ENCODE assay signal across 21 mouse cellular contexts in genomic region chr11:96259038-96259437, GRCm38 (mm10). TPM values are rescaled to one million over a fixed set of nuclear protein-coding genes. Genes with fewer than 3 reads are reported as not detected.
DNase-seq lines count a peak whose midpoint lies in the region; ATAC-seq lines count a peak whose summit lies in the region.
"Had no signal": no experiment of that assay in that cellular context is flagged by ENCODE, and none has a peak within 500 bp of the region (broad histone marks: within the 10 kb centered on the region; RNA-seq: fewer than 3 reads in every experiment).

No protein-coding gene starts in this region.

- no peak for ATAC-seq in midbrain, embryonic 14.5 days (ENCODE audit: low FRiP score, low TSS enrichment)
- peak; percentile 51 for ATAC-seq in neural tube, embryonic 15.5 days (ENCODE audit: low FRiP score)
- ATAC-seq in megakaryocyte, adult 5-6 weeks (ENCODE audit: poor library complexity, severe bottlenecking), result no peak
- ATAC-seq: CD4-positive, CD25-positive, alpha-beta regulatory T cell, adult 4 months; forebrain, embryonic 15.5 days had no signal

- H3K4me3 ChIP-seq in midbrain, embryonic 10.5 days, result no peak overlapping the region
- no peak overlapping the region for H3K4me3 ChIP-seq in midbrain, embryonic 14.5 days (replicated peaks; ENCODE audit: low read depth, low read length)
- no peak overlapping the region for H3K4me3 ChIP-seq in neural tube, embryonic 15.5 days (replicated peaks)
- H3K4me3 ChIP-seq: forebrain, embryonic 15.5 days; heart, adult 2 months; hindbrain, embryonic 13.5 days; stomach, embryonic 15.5 days had no signal

- H3K4me1 ChIP-seq in midbrain, embryonic 10.5 days, result no peaks in the 10 kb centered on the region
- H3K4me1 ChIP-seq in midbrain, embryonic 14.5 days (ENCODE audit: control insufficient read depth, insufficient read depth, low read length), result no peaks in the 10 kb centered on the region
- H3K4me1 ChIP-seq in neural tube, embryonic 15.5 days, result peaks cover 79% of the 10 kb centered on the region
- H3K4me1 ChIP-seq: forebrain, embryonic 15.5 days had no signal

- no peak overlapping the region for H3K4me2 ChIP-seq in midbrain, embryonic 14.5 days (ENCODE audit: low read length)
- H3K4me2 ChIP-seq in neural tube, embryonic 15.5 days, result no peak overlapping the region
- H3K4me2 ChIP-seq: forebrain, embryonic 15.5 days; hindbrain, embryonic 13.5 days; stomach, embryonic 15.5 days had no signal

- H3K9me3 ChIP-seq in midbrain, embryonic 10.5 days (replicated peaks), result no peaks in the 10 kb centered on the region
- no peaks in the 10 kb centered on the region for H3K9me3 ChIP-seq in midbrain, embryonic 14.5 days (ENCODE audit: control insufficient read depth, low read length)
- H3K9me3 ChIP-seq in neural tube, embryonic 15.5 days (replicated peaks), result no peaks in the 10 kb centered on the region
- H3K9me3 ChIP-seq: forebrain, embryonic 15.5 days; hindbrain, embryonic 13.5 days; stomach, embryonic 15.5 days had no signal

- H3K9ac ChIP-seq in midbrain, embryonic 14.5 days (replicated peaks; ENCODE audit: low read length), result no peak overlapping the region
- no peak overlapping the region for H3K9ac ChIP-seq in neural tube, embryonic 15.5 days (replicated peaks)
- H3K9ac ChIP-seq: forebrain, embryonic 15.5 days; hindbrain, embryonic 13.5 days; stomach, embryonic 15.5 days had no signal

- H3K36me3 ChIP-seq in midbrain, embryonic 10.5 days, result no peaks in the 10 kb centered on the region
- H3K36me3 ChIP-seq in midbrain, embryonic 14.5 days (ENCODE audit: control insufficient read depth, insufficient read depth, low read length), result no peaks in the 10 kb centered on the region
- no peaks in the 10 kb centered on the region for H3K36me3 ChIP-seq in neural tube, embryonic 15.5 days
- H3K36me3 ChIP-seq: forebrain, embryonic 15.5 days; hindbrain, embryonic 13.5 days; stomach, embryonic 15.5 days had no signal

- DNase-seq in midbrain, embryonic 10.5 days (ENCODE audit: low spot score), result peak; percentile 20
- no peak for DNase-seq in midbrain, embryonic 14.5 days
- DNase-seq in kidney, adult 18-20 months, result peak; percentile 72
- DNase-seq in kidney, postnatal 10 days, result peak; percentile 76
- no peak for DNase-seq in urinary bladder, postnatal 25 days (ENCODE audit: low spot score)
- DNase-seq: cerebellum, adult 11-12 months; heart, adult 2 months; liver; lung, adult 18-20 months had no signal

- 6% methylated on average over 2 of the region's 2 CpGs for WGBS in midbrain, embryonic 10.5 days
- 3% methylated on average over 2 of the region's 2 CpGs for WGBS in midbrain, embryonic 14.5 days
- WGBS in neural tube, embryonic 15.5 days, result 11% methylated on average over 2 of the region's 2 CpGs

- no peak overlapping the region for H3K27ac ChIP-seq in midbrain, embryonic 10.5 days (replicated peaks)
- no peak overlapping the region for H3K27ac ChIP-seq in midbrain, embryonic 14.5 days (replicated peaks; ENCODE audit: low read depth, low read length)
- H3K27ac ChIP-seq in neural tube, embryonic 15.5 days (replicated peaks), result 0 out of 2 replicates have a peak overlapping the region, but pooled peaks have one; percentile 2
- H3K27ac ChIP-seq: forebrain, embryonic 15.5 days; heart, adult 2 months; hindbrain, embryonic 13.5 days; stomach, embryonic 15.5 days had no signal

- H3K27me3 ChIP-seq in midbrain, embryonic 10.5 days (ENCODE audit: low read depth, poor library complexity, severe bottlenecking), result peaks cover 100% of the 10 kb centered on the region
- peaks cover 100% of the 10 kb centered on the region for H3K27me3 ChIP-seq in midbrain, embryonic 14.5 days (ENCODE audit: control insufficient read depth, insufficient read depth, low read length)
- peaks cover 21% of the 10 kb centered on the region; the same call in 1 of the 2 replicates for H3K27me3 ChIP-seq in neural tube, embryonic 15.5 days (replicated peaks)

RNA-seq across cellular contexts. Expression of gene Hoxb9, which starts 12.2 kb away (rescaled TPM):
- polyA plus RNA-seq in midbrain, embryonic 10.5 days (2016; fragmentation: Nextera tagmentation; extraction: Ambion mirVana), result not detected in 2 replicates
- not detected in 2 replicates for polyA plus RNA-seq in midbrain, embryonic 14.5 days (2014; fragmentation: Nextera tagmentation; extraction: Ambion mirVana)
- polyA plus RNA-seq in neural tube, embryonic 15.5 days (2015; fragmentation: Nextera tagmentation; extraction: Ambion mirVana), result 55.7 and 57.5 TPM in 2 replicates
- not detected in 2 replicates for total RNA-seq in megakaryocyte, adult 5-6 weeks (2015)
- total RNA-seq in megakaryocyte, adult 5-6 weeks (2017), result not detected in 2 replicates
- total RNA-seq: common myeloid progenitor, adult 5-6 weeks; heart, adult 2 months; MEL; midbrain, postnatal 0 days had no signal
- polyA plus RNA-seq: forebrain, embryonic 15.5 days; heart, adult 2 months; heart, embryonic 16.5 days; midbrain, postnatal 0 days had no signal

RNA-seq across cellular contexts. Expression of gene Hoxb8, which starts 22.7 kb away (rescaled TPM):
- polyA plus RNA-seq in midbrain, embryonic 10.5 days (2016; fragmentation: Nextera tagmentation; extraction: Ambion mirVana), result not detected in 2 replicates
- polyA plus RNA-seq in midbrain, embryonic 14.5 days (2014; fragmentation: Nextera tagmentation; extraction: Ambion mirVana), result not detected in 2 replicates
- polyA plus RNA-seq in neural tube, embryonic 15.5 days (2015; fragmentation: Nextera tagmentation; extraction: Ambion mirVana), result 63.1 and 71.8 TPM in 2 replicates
- total RNA-seq in megakaryocyte, adult 5-6 weeks (2015), result not detected in 2 replicates
- not detected in 2 replicates for total RNA-seq in megakaryocyte, adult 5-6 weeks (2017)
- total RNA-seq: common myeloid progenitor, adult 5-6 weeks; heart, adult 2 months; left cerebral cortex, adult 8-10 months; MEL had no signal
- polyA plus RNA-seq: CD4-positive, CD25-positive, alpha-beta regulatory T cell, adult 4 months; forebrain, embryonic 15.5 days; heart, adult 2 months; heart, embryonic 16.5 days; midbrain, postnatal 0 days; thymus, postnatal 0 days had no signal

RNA-seq across cellular contexts. Expression of gene Hoxb7, which starts 27.4 kb away (rescaled TPM):
- not detected in 2 replicates for polyA plus RNA-seq in midbrain, embryonic 10.5 days (2016; fragmentation: Nextera tagmentation; extraction: Ambion mirVana)
- polyA plus RNA-seq in midbrain, embryonic 14.5 days (2014; fragmentation: Nextera tagmentation; extraction: Ambion mirVana), result not detected in 2 replicates
- 101 and 115 TPM in 2 replicates for polyA plus RNA-seq in neural tube, embryonic 15.5 days (2015; fragmentation: Nextera tagmentation; extraction: Ambion mirVana)
- total RNA-seq in megakaryocyte, adult 5-6 weeks (2015), result 0.11 TPM in 1 of 2 replicates, not detected in the other
- not detected in 2 replicates for total RNA-seq in megakaryocyte, adult 5-6 weeks (2017)
- total RNA-seq: common myeloid progenitor, adult 5-6 weeks; heart, adult 2 months; left cerebral cortex, adult 8-10 months; MEL; midbrain, postnatal 0 days had no signal
- polyA plus RNA-seq: CD4-positive, CD25-positive, alpha-beta regulatory T cell, adult 4 months; forebrain, embryonic 15.5 days; heart, adult 2 months; midbrain, postnatal 0 days; thymus, postnatal 0 days had no signal

RNA-seq across cellular contexts. Expression of gene Hoxb6, which starts 33.2 kb away (rescaled TPM):
- not detected in 2 replicates for polyA plus RNA-seq in midbrain, embryonic 10.5 days (2016; fragmentation: Nextera tagmentation; extraction: Ambion mirVana)
- polyA plus RNA-seq in midbrain, embryonic 14.5 days (2014; fragmentation: Nextera tagmentation; extraction: Ambion mirVana), result not detected in 2 replicates
- 109 and 135 TPM in 2 replicates for polyA plus RNA-seq in neural tube, embryonic 15.5 days (2015; fragmentation: Nextera tagmentation; extraction: Ambion mirVana)
- total RNA-seq in megakaryocyte, adult 5-6 weeks (2015), result not detected in 2 replicates
- total RNA-seq in megakaryocyte, adult 5-6 weeks (2017), result not detected in 2 replicates
- total RNA-seq: common myeloid progenitor, adult 5-6 weeks; heart, adult 2 months; left cerebral cortex, adult 8-10 months; MEL had no signal
- polyA plus RNA-seq: CD4-positive, CD25-positive, alpha-beta regulatory T cell, adult 4 months; forebrain, embryonic 15.5 days; heart, adult 2 months; heart, embryonic 16.5 days; midbrain, postnatal 0 days had no signal

RNA-seq across cellular contexts. Expression of gene Hoxb5, which starts 44.1 kb away (rescaled TPM):
- polyA plus RNA-seq in midbrain, embryonic 10.5 days (2016; fragmentation: Nextera tagmentation; extraction: Ambion mirVana), result not detected in 2 replicates
- polyA plus RNA-seq in midbrain, embryonic 14.5 days (2014; fragmentation: Nextera tagmentation; extraction: Ambion mirVana), result not detected in 2 replicates
- polyA plus RNA-seq in neural tube, embryonic 15.5 days (2015; fragmentation: Nextera tagmentation; extraction: Ambion mirVana), result 39.5 and 106 TPM in 2 replicates
- not detected in 2 replicates for total RNA-seq in megakaryocyte, adult 5-6 weeks (2015)
- total RNA-seq in megakaryocyte, adult 5-6 weeks (2017), result not detected in 2 replicates
- total RNA-seq: common myeloid progenitor, adult 5-6 weeks; left cerebral cortex, adult 8-10 months; MEL had no signal
- polyA plus RNA-seq: CD4-positive, CD25-positive, alpha-beta regulatory T cell, adult 4 months; forebrain, embryonic 15.5 days; midbrain, postnatal 0 days had no signal

Comparison
In these comparisons a context has a peak if more than half of its experiments do, and no peak if none do; other contexts are left out.
1. DNase-seq: peak in midbrain, embryonic 10.5 days (single experiment), kidney, adult 18-20 months (single experiment) and kidney, postnatal 10 days (single experiment); none in midbrain, embryonic 14.5 days (single experiment) and urinary bladder, postnatal 25 days (single experiment).
2. RNA of gene Hoxb9, which starts 12.2 kb away (polyA plus RNA-seq): 55.7 to 57.5 TPM in neural tube, embryonic 15.5 days; not detected in midbrain, embryonic 10.5 days and not detected in midbrain, embryonic 14.5 days; every median in the first group is over 10 times any median in the second.
3. RNA of gene Hoxb8, which starts 22.7 kb away (polyA plus RNA-seq): 63.1 to 71.8 TPM in neural tube, embryonic 15.5 days; not detected in midbrain, embryonic 10.5 days and not detected in midbrain, embryonic 14.5 days; every median in the first group is over 10 times any median in the second.
4. RNA of gene Hoxb7, which starts 27.4 kb away (polyA plus RNA-seq): 101 to 115 TPM in neural tube, embryonic 15.5 days; not detected in midbrain, embryonic 10.5 days and not detected in midbrain, embryonic 14.5 days; every median in the first group is over 10 times any median in the second.